Mouse (Mus musculus) gastrocnemius, postnatal 36 days (tissue): ENCODE measurements around the gene Kpna2. TPM values are rescaled to one million over a fixed set of nuclear protein-coding genes. Genes with fewer than 3 reads are reported as not detected.

Source experiments
- total RNA-seq, 2 experiments: library from RNA; stranded (reverse); gene quantifications; 2 replicates each; pipeline ENCODE4 v1.2.3; 2021

Gene Kpna2
- total RNA-seq, 2 experiments from 2014 or later: 14.4 to 16.7 TPM

Other genes starting within 250 kb of the Kpna2 start
- 10 to 100 TPM; 33.7 to 36.2 TPM for gene Pecam1, start 248.9 kb downstream of the Kpna2 start, total RNA-seq
- gene Milr1, start 248.3 kb downstream of the Kpna2 start, total RNA-seq: under 1 TPM; 0.22 to 0.28 TPM
- 1 to 10 TPM; 3.1 to 3.2 TPM for gene Polg2, start 220.0 kb downstream of the Kpna2 start, total RNA-seq
- 100 to 1,000 TPM; 185 to 233 TPM for gene Ddx5, start 210.4 kb downstream of the Kpna2 start, total RNA-seq
- 1 to 10 TPM; 3.1 to 3.9 TPM for gene Cep95, start 210.3 kb downstream of the Kpna2 start, total RNA-seq
- 10 to 100 TPM; 22.2 to 22.8 TPM for gene Smurf2, start 78.8 kb downstream of the Kpna2 start, total RNA-seq
- 1 to 10 TPM in 1 of 2 experiments, under 1 TPM in 1; 0.64 to 1.3 TPM for gene 1810010H24Rik, start 26.1 kb upstream of the Kpna2 start, total RNA-seq
- 10 to 100 TPM; 15.9 to 18.0 TPM for gene Bptf, start 132.6 kb upstream of the Kpna2 start, total RNA-seq
- gene Nol11, start 189.8 kb upstream of the Kpna2 start, total RNA-seq: 10 to 100 TPM in 1 of 2 experiments, 1 to 10 TPM in 1; 9.3 to 12.8 TPM